Mouse (Mus musculus): ENCODE data around the gene Eif4g1.

Eif4g1 gene

GRCm38 (mm10) chr16:20706407-20707055, 38.4 kb downstream of the Eif4g1 start:
- DNase-seq (ENCODE audit: low spot score in 2 of 2) = peak; percentile 55 to 59

GRCm38 (mm10) chr16:20708220-20708938, 40.3 kb downstream of the Eif4g1 start:
- no peak for DNase-seq (ENCODE audit: low spot score in 2 of 2)

- DNase-seq (ENCODE audit: low spot score in 2 of 2) = peak in 1 of 2 experiments; percentile 69
These were observed 41.0 kb downstream of the Eif4g1 start for GRCm38 (mm10) chr16:20708939-20709734.

- no peak for DNase-seq (ENCODE audit: low spot score in 2 of 2)
These were observed 42.3 kb downstream of the Eif4g1 start for GRCm38 (mm10) chr16:20710370-20710769.

GRCm38 (mm10) chr16:20710810-20711209, 42.7 kb downstream of the Eif4g1 start:
- DNase-seq (ENCODE audit: low spot score in 2 of 2) = no peak

- no peak for DNase-seq (ENCODE audit: low spot score in 2 of 2)
These were observed 44.1 kb downstream of the Eif4g1 start for GRCm38 (mm10) chr16:20712190-20712589.

- no peak for DNase-seq (ENCODE audit: low spot score in 2 of 2)
These were observed 44.8 kb downstream of the Eif4g1 start for GRCm38 (mm10) chr16:20712889-20713288.

GRCm38 (mm10) chr16:20714307-20715080, 46.4 kb downstream of the Eif4g1 start:
- no peak for DNase-seq (ENCODE audit: low spot score in 2 of 2)

GRCm38 (mm10) chr16:20715161-20715560, 47.0 kb downstream of the Eif4g1 start:
- DNase-seq (ENCODE audit: low spot score in 2 of 2) = no peak

GRCm38 (mm10) chr16:20715566-20715965, 47.5 kb downstream of the Eif4g1 start:
- DNase-seq (ENCODE audit: low spot score in 2 of 2) = peak in 1 of 2 experiments; percentile 52

GRCm38 (mm10) chr16:20715976-20716840, 48.1 kb downstream of the Eif4g1 start:
- peak; percentile 89 for DNase-seq (ENCODE audit: low spot score in 2 of 2)

GRCm38 (mm10) chr16:20716841-20717180, 48.7 kb downstream of the Eif4g1 start:
- DNase-seq (ENCODE audit: low spot score in 2 of 2) = peak; percentile 34 to 50

GRCm38 (mm10) chr16:20717181-20717977, 49.3 kb downstream of the Eif4g1 start, which contains the start of the genes Polr2h and Clcn2:
Gene Polr2h (plus strand): TSS chr16:20717665.
Gene Clcn2 (minus strand): TSS chr16:20717746.
- peak; percentile 98 for DNase-seq (ENCODE audit: low spot score in 2 of 2)

GRCm38 (mm10) chr16:20717978-20718670, 50.0 kb downstream of the Eif4g1 start:
- DNase-seq (ENCODE audit: low spot score in 2 of 2) = no peak

- no peak for DNase-seq (ENCODE audit: low spot score in 2 of 2)
These were observed 53.7 kb downstream of the Eif4g1 start for GRCm38 (mm10) chr16:20721808-20722207.

- DNase-seq (ENCODE audit: low spot score in 2 of 2) = no peak
These were observed 54.6 kb downstream of the Eif4g1 start for GRCm38 (mm10) chr16:20722736-20723135.

- DNase-seq (ENCODE audit: low spot score in 2 of 2) = no peak
These were observed 55.1 kb downstream of the Eif4g1 start for GRCm38 (mm10) chr16:20723247-20723646.

- peak; percentile 64 to 70 for DNase-seq (ENCODE audit: low spot score in 2 of 2)
These were observed 56.2 kb downstream of the Eif4g1 start for GRCm38 (mm10) chr16:20724338-20724748.

- DNase-seq (ENCODE audit: low spot score in 2 of 2) = no peak
These were observed 57.2 kb downstream of the Eif4g1 start for GRCm38 (mm10) chr16:20725321-20725720.
